Mouse (Mus musculus): ENCODE data around the gene Gm14137. TPM values are rescaled to one million over a fixed set of nuclear protein-coding genes. Genes with fewer than 3 reads are reported as not detected.

The Gm14137 gene
- not detected in 2 replicates for polyA plus RNA-seq (2012; ENCODE audit: insufficient read depth, insufficient read length, missing spikeins)

DNA sequence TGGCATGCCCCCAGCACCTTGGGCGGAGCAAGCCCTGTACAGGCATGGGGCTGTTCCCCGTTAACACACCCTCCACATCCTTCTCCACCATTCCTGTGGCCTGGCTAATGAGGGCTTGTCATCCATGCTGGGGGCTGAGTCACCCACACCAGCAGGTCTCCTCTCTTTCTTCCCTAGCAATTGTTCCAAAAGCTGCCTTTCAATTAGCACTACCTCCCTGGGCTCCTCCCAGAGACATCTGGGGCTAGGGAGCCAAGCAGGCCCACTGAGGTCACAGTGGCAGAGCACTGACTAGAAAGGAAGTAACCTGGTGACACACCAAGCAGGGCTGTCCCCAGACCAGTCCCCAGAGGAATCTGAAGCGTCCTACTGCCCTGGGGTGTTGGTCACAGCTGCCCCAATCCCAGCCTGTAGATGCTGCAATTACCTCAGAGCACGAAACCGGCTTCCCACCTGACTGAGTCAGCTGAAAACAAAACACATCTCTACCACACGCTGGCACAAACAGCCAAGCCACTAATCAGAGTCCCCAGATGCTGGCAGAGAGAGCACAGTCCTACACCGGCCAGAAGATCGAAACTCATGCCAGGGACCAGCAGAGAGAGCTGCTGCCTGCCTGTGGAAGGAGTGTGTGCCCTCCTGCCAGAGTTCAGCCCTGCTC, at the start of gene Gm14137:
Gene Gm14137, plus strand, starts transcription at position 519 of the 661 bp plus-strand sequence.
- Histone ChIP-seq H3K27ac (ENCODE audit: insufficient read depth, low read depth, low read length) (no peak within 1 kb of the TSS), H3K4me1 (ENCODE audit: control insufficient read depth, insufficient read depth, low read length) (peaks cover 21% of the 10 kb centered on the region), H3K4me3 (ENCODE audit: insufficient read depth, low read length) (no peak within 1 kb of the TSS)
- no peak for TF ChIP-seq POLR2A (IDR thresholded peaks at IDR 0.05; ENCODE audit: borderline replicate concordance, low read depth, low read length)
- no peak for TF ChIP-seq CTCF (IDR thresholded peaks at IDR 0.05; ENCODE audit: low read depth, low read length)

DNA sequence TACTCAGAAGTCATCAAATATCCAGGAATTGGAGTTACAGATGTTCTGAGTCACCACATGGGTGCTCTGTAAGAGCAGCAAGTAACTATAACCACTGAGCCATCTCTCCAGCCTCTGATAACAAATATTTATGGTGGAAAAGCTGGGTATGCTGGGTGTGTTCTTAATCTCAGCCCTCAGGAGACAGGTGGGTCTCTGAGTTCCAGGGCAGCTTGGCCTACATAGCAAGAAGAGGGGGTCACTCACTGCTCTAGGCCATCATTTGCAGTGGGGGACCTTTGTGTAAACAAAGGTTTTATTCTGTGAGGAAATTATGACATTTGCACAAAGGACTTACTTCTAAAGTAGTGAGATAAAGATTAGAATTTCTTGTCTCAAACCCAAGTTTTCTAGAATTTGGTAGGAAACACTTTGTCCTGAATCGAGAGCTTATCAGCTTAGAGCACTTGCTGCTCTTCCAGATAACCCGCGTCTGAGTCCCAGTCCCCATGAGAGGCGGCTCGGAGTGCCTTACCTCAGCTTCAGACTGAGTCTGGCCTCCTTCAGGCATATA, 37.9 kb upstream of the Gm14137 start:
- H3K4me3 ChIP-seq (ENCODE audit: insufficient read depth, low read length) = no peak overlapping the region
- H3K4me1 ChIP-seq (ENCODE audit: control insufficient read depth, insufficient read depth, low read length) = no peaks in the 10 kb centered on the region
- TF ChIP-seq CTCF (IDR thresholded peaks at IDR 0.05; ENCODE audit: low read depth, low read length) (no peak), POLR2A (IDR thresholded peaks at IDR 0.05; ENCODE audit: borderline replicate concordance, low read depth, low read length) (no peak)
- H3K27ac ChIP-seq (ENCODE audit: insufficient read depth, low read depth, low read length) = no peak overlapping the region

DNA sequence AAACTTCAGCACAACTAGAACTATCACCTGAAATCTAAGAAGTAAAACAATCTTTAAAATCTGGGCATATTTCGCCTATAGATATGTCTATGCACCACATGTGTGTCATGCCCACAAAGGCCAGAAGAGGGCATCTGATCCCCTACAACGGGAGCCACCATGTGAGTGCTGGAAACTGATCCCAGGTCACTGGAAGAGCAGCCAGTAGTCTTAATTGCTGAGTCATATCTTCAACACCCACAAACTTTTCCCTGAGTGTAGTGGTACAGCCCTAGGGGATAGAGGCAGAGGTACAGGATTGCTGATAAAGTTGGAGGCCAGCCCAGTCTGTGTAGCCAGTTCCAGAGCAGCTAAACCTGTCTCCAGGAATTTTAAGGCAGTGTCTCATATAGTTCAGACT, 29.1 kb upstream of the Gm14137 start:
- Histone ChIP-seq H3K4me3 (ENCODE audit: insufficient read depth, low read length) (no peak overlapping the region), H3K27ac (ENCODE audit: insufficient read depth, low read depth, low read length) (no peak overlapping the region), H3K4me1 (ENCODE audit: control insufficient read depth, insufficient read depth, low read length) (no peaks in the 10 kb centered on the region)
- TF ChIP-seq CTCF (IDR thresholded peaks at IDR 0.05; ENCODE audit: low read depth, low read length) (0 out of 2 replicates have a peak, but pooled peaks have one; percentile 17), POLR2A (IDR thresholded peaks at IDR 0.05; ENCODE audit: borderline replicate concordance, low read depth, low read length) (no peak)

DNA sequence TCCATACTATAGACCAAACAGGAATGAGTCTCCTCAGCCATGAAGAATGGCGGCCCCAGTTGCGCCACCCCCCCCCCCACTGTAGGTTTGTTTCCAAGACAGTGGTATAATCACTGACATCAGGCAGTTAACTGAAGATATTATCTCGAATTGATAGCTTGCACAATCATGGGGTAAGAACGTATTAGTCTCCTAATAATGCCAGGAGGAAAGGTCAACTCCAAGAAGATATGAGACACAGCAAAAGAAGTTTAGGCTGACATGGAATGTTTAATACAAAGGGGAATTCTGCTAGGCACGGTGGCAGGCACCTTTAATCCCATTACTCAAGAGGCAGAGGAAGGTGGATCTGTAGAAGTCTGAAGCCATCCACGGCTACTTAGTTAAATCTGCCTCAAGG, 27.9 kb upstream of the Gm14137 start:
- Histone ChIP-seq H3K27ac (ENCODE audit: insufficient read depth, low read depth, low read length) (no peak overlapping the region), H3K4me3 (ENCODE audit: insufficient read depth, low read length) (no peak overlapping the region), H3K4me1 (ENCODE audit: control insufficient read depth, insufficient read depth, low read length) (no peaks in the 10 kb centered on the region)
- TF ChIP-seq CTCF (IDR thresholded peaks at IDR 0.05; ENCODE audit: low read depth, low read length) = no peak
- TF ChIP-seq POLR2A (IDR thresholded peaks at IDR 0.05; ENCODE audit: borderline replicate concordance, low read depth, low read length) = no peak

DNA sequence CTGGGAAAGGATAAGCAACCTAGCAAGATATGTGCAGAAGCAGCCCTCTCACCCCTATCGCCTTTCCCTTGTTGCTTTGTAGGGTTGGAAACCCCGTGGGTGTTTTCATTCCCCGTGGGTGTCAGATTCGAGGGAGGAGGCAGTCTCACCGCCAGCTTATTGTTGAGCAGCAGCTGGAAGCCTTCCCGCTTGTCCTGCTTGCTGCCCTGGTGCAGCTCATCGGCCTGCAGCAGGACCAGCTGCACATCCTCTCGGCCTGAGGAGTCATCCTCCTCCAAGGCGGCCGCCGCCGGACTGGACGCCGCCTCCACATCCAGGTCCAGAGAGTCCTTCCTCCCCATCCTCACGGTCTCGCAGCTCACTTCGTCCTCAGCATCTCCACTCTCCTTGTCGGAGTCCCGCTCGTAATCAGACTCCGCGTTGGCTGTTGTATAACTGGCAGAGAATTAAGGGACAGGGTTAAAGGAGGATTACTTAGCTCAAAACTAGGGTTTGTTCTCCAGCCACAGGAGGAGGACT, 27.1 kb upstream of the Gm14137 start:
- no peak overlapping the region for H3K4me3 ChIP-seq (ENCODE audit: insufficient read depth, low read length)
- no peaks in the 10 kb centered on the region for H3K4me1 ChIP-seq (ENCODE audit: control insufficient read depth, insufficient read depth, low read length)
- TF ChIP-seq CTCF (IDR thresholded peaks at IDR 0.05; ENCODE audit: low read depth, low read length) (no peak), POLR2A (IDR thresholded peaks at IDR 0.05; ENCODE audit: borderline replicate concordance, low read depth, low read length) (no peak)
- no peak overlapping the region for H3K27ac ChIP-seq (ENCODE audit: insufficient read depth, low read depth, low read length)

DNA sequence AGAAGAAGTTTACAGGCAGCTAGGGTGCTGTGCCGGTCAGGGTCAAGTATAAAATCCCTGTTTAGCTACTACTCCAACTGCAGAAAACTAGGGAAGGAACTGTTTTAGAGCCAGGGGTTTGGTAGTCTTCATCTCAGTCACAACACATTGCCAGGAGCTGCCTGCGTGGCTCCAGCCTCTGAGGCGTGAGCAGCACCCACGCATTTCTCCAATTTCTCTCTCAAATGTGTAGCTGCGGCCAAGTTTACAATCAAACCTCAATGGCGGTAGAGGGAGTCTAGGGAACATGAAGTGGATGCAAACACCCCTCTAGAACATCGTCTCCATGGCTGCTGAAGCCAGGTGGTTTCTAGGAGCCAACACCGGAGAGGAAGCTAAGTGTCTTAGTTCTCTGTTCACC, 26.5 kb upstream of the Gm14137 start:
- no peak overlapping the region for H3K4me3 ChIP-seq (ENCODE audit: insufficient read depth, low read length)
- TF ChIP-seq POLR2A (IDR thresholded peaks at IDR 0.05; ENCODE audit: borderline replicate concordance, low read depth, low read length) (no peak), CTCF (IDR thresholded peaks at IDR 0.05; ENCODE audit: low read depth, low read length) (no peak)
- H3K4me1 ChIP-seq (ENCODE audit: control insufficient read depth, insufficient read depth, low read length) = no peaks in the 10 kb centered on the region
- H3K27ac ChIP-seq (ENCODE audit: insufficient read depth, low read depth, low read length) = no peak overlapping the region

DNA sequence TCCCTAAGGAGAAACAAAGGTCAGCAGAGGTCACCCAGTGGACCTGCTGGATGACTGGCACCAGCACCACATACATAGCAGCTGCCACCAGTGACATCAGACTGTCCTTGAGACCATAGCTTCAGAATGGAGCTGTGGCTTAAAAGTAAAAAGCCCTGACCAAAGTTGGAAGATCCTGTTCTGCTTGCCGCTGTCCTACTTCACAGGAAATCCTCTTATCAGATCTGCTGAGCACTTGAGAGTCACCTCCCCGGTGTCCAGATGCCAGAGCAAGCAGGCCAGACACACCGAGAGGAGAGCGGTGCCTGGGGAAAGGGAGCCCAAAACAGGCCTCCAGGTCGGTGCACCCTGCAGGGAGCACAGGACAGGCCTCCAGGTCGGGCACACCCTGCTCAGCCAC, 22.1 kb upstream of the Gm14137 start:
- no peak overlapping the region for H3K27ac ChIP-seq (ENCODE audit: insufficient read depth, low read depth, low read length)
- H3K4me3 ChIP-seq (ENCODE audit: insufficient read depth, low read length) = no peak overlapping the region
- peaks cover 8% of the 10 kb centered on the region for H3K4me1 ChIP-seq (ENCODE audit: control insufficient read depth, insufficient read depth, low read length)
- TF ChIP-seq POLR2A (IDR thresholded peaks at IDR 0.05; ENCODE audit: borderline replicate concordance, low read depth, low read length) (no peak), CTCF (IDR thresholded peaks at IDR 0.05; ENCODE audit: low read depth, low read length) (no peak)

DNA sequence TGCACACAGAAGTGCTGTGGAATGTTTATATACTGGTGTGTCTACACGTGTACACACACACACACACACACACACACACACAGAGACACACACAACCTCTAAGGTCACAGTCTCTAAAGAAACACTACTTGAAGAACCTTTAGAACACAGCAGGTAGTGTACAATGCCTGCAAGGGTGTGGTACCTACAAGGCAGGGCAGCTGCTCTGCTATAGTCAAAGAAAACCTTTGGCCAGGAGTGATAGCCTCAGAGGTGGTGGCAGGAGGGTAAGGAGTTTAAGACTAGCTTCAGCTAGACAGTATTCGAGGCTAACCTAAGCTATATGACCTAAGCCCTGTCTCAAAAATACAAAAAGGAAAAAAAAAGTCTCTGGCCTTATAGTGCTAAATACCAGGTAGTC, 19.6 kb upstream of the Gm14137 start:
- H3K4me1 ChIP-seq (ENCODE audit: control insufficient read depth, insufficient read depth, low read length) = peaks cover 11% of the 10 kb centered on the region
- H3K4me3 ChIP-seq (ENCODE audit: insufficient read depth, low read length) = no peak overlapping the region
- no peak overlapping the region for H3K27ac ChIP-seq (ENCODE audit: insufficient read depth, low read depth, low read length)
- TF ChIP-seq CTCF (IDR thresholded peaks at IDR 0.05; ENCODE audit: low read depth, low read length) (no peak), POLR2A (IDR thresholded peaks at IDR 0.05; ENCODE audit: borderline replicate concordance, low read depth, low read length) (no peak)

DNA sequence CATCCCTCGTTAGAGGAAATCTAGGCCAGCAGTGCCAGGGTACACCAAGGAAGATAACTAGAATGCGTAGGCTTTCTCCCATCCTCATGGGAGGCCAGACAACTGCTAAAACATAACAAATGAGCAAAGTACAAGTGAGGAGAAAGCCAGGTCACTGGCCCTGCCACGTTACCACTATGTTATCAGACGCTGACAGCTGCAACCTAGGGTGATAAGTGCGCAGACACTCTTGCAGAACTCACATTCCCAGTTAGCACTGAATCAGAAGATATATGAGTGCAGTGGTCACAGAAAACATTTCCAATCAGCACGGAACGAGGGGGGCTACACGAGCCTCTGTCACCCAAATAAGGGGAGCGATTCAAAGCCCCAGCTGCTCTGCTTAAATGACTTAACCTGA, 18.9 kb upstream of the Gm14137 start:
- TF ChIP-seq POLR2A (IDR thresholded peaks at IDR 0.05; ENCODE audit: borderline replicate concordance, low read depth, low read length) (no peak), CTCF (IDR thresholded peaks at IDR 0.05; ENCODE audit: low read depth, low read length) (no peak)
- H3K27ac ChIP-seq (ENCODE audit: insufficient read depth, low read depth, low read length) = no peak overlapping the region
- peaks cover 11% of the 10 kb centered on the region for H3K4me1 ChIP-seq (ENCODE audit: control insufficient read depth, insufficient read depth, low read length)
- H3K4me3 ChIP-seq (ENCODE audit: insufficient read depth, low read length) = peak overlapping the region; percentile 92

DNA sequence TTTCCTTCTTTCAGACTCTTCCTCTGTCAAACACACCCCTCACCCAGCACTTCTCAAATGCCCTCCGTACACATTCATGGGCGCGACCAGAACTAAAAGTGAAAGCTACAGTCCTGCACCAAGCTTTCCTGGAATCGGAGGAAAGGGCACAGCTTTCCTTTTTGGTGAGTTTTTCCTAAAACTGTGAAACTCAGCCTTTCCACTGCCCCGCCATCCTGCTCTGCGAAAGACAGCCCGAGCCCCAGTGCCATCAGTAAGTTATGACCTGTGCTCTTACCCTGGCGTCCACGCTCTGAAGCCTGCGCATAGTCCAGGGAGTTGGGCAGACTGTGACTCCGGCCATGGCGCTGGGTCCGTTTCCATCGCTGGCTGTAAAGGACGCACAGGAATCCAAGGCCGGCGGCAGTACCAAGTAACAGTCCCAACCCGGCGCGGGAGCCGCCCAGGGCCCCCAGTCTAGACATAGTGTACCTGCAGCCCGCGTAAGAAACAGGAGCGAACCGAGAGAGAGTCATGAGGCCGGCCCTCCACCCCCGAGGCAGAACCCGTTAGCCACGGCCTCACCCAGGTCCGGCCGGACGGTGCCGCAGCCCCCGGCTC, 18.1 kb upstream of the Gm14137 start:
- H3K4me1 ChIP-seq (ENCODE audit: control insufficient read depth, insufficient read depth, low read length) = peaks cover 11% of the 10 kb centered on the region
- H3K4me3 ChIP-seq (ENCODE audit: insufficient read depth, low read length) = peak overlapping the region; percentile 92
- H3K27ac ChIP-seq (ENCODE audit: insufficient read depth, low read depth, low read length) = no peak overlapping the region
- no peak for TF ChIP-seq CTCF (IDR thresholded peaks at IDR 0.05; ENCODE audit: low read depth, low read length)
